1 mouse cellular context compared by ENCODE assay signal in the genomic region with DNA sequence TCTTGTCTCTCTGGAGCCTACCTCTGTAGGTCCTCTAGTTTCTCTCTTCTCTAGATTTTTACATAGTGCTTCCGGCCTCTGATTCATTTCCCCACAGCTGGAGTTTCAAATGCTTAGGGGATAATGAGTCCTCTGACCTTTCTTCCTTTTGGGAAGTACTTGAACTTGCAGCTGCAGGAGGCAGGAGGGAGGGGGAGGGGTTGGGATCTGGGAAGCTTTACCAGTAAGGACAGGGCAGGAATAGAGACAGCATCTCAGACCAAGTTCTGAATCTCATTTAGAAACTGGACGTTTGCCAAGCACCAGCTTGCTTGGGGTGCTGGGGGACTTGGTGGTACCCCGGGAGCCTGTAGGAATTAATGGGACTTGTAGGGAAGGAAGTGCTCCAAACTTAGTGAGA.
TF ChIP-seq lines count a peak whose summit lies in the region.

No protein-coding gene starts in this region.

TF ChIP-seq in myocyte, 11 proteins besides CTCF, POLR2A, EP300 and RAD21 (continued from another document):
- TF ChIP-seq TCF12 (IDR thresholded peaks at IDR 0.05; ENCODE audit: insufficient read depth, poor library complexity, severe bottlenecking) (no peak), MYOG (IDR thresholded peaks at IDR 0.05; ENCODE audit: control insufficient read depth in 1 of 3, insufficient read depth in 1 of 3, insufficient read length in 2 of 3, low read depth in 2 of 3) (no peak)
